Mouse (Mus musculus) intestine, postnatal 0 days (tissue): ENCODE data around the gene Gapdh. TPM values are rescaled to one million over a fixed set of nuclear protein-coding genes. Genes with fewer than 3 reads are reported as not detected.

Experiments used
- ATAC-seq: fragments of 200-750 bp; cut with Nextera tagmentation; 2 replicates; pipeline ENCODE4 v1.8.0; 2017; ENCODE audit warnings: mild to moderate bottlenecking, moderate TSS enrichment, moderate library complexity
- H3K27ac ChIP-seq: fragments of 300-500 bp; sonication (generic); 2 replicates; pipeline ENCODE4 v1.5.1; 2014; ENCODE audit warnings: mild to moderate bottlenecking, low read depth, low read length, moderate library complexity
- H3K27me3 ChIP-seq: fragments of 300-500 bp; sonication (generic); replicated peaks from 2 replicates; pipeline ENCODE4 v1.6.1; 2014; ENCODE audit warnings: low read length, mixed read lengths; ENCODE audit not compliant: control insufficient read depth, insufficient read depth
- H3K36me3 ChIP-seq: fragments of 300-500 bp; sonication (generic); 2 replicates; pipeline ENCODE4 v1.6.1; 2014; ENCODE audit warnings: mild to moderate bottlenecking, moderate library complexity; ENCODE audit not compliant: control insufficient read depth, insufficient read depth
- H3K4me1 ChIP-seq: fragments of 300-500 bp; sonication (generic); replicated peaks from 2 replicates; pipeline ENCODE4 v1.6.1; 2014; ENCODE audit warnings: antibody characterized with exemption, low read length, mixed read lengths; ENCODE audit not compliant: control insufficient read depth, insufficient read depth
- H3K4me2 ChIP-seq: fragments of 300-500 bp; sonication (generic); replicated peaks from 2 replicates; pipeline ENCODE4 v1.6.1; 2014; ENCODE audit warnings: low read depth, mild to moderate bottlenecking, moderate library complexity
- H3K4me3 ChIP-seq: fragments of 300-500 bp; sonication (generic); 2 replicates; pipeline ENCODE4 v1.5.1; 2014; ENCODE audit warnings: low read depth, low read length
- H3K9ac ChIP-seq: fragments of 300-500 bp; sonication (generic); 2 replicates; pipeline ENCODE4 v1.6.1; 2014; ENCODE audit warnings: mild to moderate bottlenecking, low read depth, low read length
- H3K9me3 ChIP-seq: fragments of 300-500 bp; sonication (generic); 2 replicates; pipeline ENCODE4 v1.6.1; 2016; ENCODE audit warnings: mixed run types; ENCODE audit not compliant: control insufficient read depth
- CTCF ChIP-seq: sonication (generic); IDR thresholded peaks from 2 replicates; pipeline ENCODE4 v1.5.1; 2016; ENCODE audit warnings: low read depth, mild to moderate bottlenecking, control low read depth, antibody characterized with exemption, moderate library complexity
- WGBS: fragments of 180-500 bp; shearing (Covaris S2); extraction: QIAGEN DNeasy Blood & Tissue Kit; methylation state at CpG from one replicate; pipeline ENCODE4 v1.1.7; 2014; 5-methylcytosine and 5-hydroxymethylcytosine counted together
- polyA plus RNA-seq: library from polyadenylated mRNA; unstranded; fragments of >200 nt; fragmentation: Nextera tagmentation; extraction: Ambion mirVana; gene quantifications from 2 replicates; pipeline ENCODE4 v1.2.1, GENCODE M21; 2015

The Gapdh gene
- polyA plus RNA-seq, 1 experiment from 2014 or later: 1,629 TPM

GRCm38 (mm10) chr6:125197166-125197565 is 30.9 kb upstream of the Gapdh start:
- no peak overlapping the region for H3K9ac ChIP-seq
- ATAC-seq: no peak
- no peak for TF ChIP-seq CTCF
- H3K4me3 ChIP-seq: no peak overlapping the region
- H3K9me3 ChIP-seq: no peaks in the 10 kb centered on the region
- H3K27me3 ChIP-seq: no peaks in the 10 kb centered on the region
- no peak overlapping the region for H3K27ac ChIP-seq
- H3K4me2 ChIP-seq: no peak overlapping the region
- H3K4me1 ChIP-seq: no peaks in the 10 kb centered on the region
- peaks cover 5% of the 10 kb centered on the region; the same call in 1 of the 2 replicates for H3K36me3 ChIP-seq
- 81% methylated on average over 5 of the region's 5 CpGs for WGBS

GRCm38 (mm10) chr6:125196301-125196700 is 30.0 kb upstream of the Gapdh start:
- Histone ChIP-seq H3K9ac (no peak overlapping the region), H3K36me3 (peaks cover 5% of the 10 kb centered on the region; the same call in 1 of the 2 replicates), H3K9me3 (no peaks in the 10 kb centered on the region), H3K27me3 (no peaks in the 10 kb centered on the region), H3K4me2 (no peak overlapping the region), H3K27ac (no peak overlapping the region), H3K4me3 (no peak overlapping the region), H3K4me1 (no peaks in the 10 kb centered on the region)
- 78% methylated on average over 3 of the region's 3 CpGs for WGBS
- ATAC-seq: no peak
- TF ChIP-seq CTCF: no peak

- no peak for ATAC-seq
- no peak overlapping the region for H3K9ac ChIP-seq
- no peak overlapping the region for H3K4me3 ChIP-seq
- no peaks in the 10 kb centered on the region for H3K4me1 ChIP-seq
- no peak overlapping the region for H3K27ac ChIP-seq
- H3K27me3 ChIP-seq: no peaks in the 10 kb centered on the region
- TF ChIP-seq CTCF: no peak
- WGBS: 38% methylated on average over 1 of the region's 1 CpGs
- H3K4me2 ChIP-seq: no peak overlapping the region
- H3K36me3 ChIP-seq: peaks cover 5% of the 10 kb centered on the region; the same call in 1 of the 2 replicates
- H3K9me3 ChIP-seq: no peaks in the 10 kb centered on the region
Measured at GRCm38 (mm10) chr6:125195541-125196075, 29.3 kb upstream of the Gapdh start.

- Histone ChIP-seq H3K4me1 (no peaks in the 10 kb centered on the region), H3K4me3 (no peak overlapping the region), H3K36me3 (peaks cover 12% of the 10 kb centered on the region), H3K9me3 (no peaks in the 10 kb centered on the region), H3K9ac (no peak overlapping the region), H3K27me3 (no peaks in the 10 kb centered on the region), H3K27ac (no peak overlapping the region; the same call in 1 of the 2 replicates), H3K4me2 (no peak overlapping the region)
- no peak for ATAC-seq
- 34% methylated on average over 7 of the region's 7 CpGs for WGBS
- no peak for TF ChIP-seq CTCF
Measured at GRCm38 (mm10) chr6:125193390-125193789, 27.1 kb upstream of the Gapdh start.

GRCm38 (mm10) chr6:125192841-125193240 is 26.6 kb upstream of the Gapdh start:
- Histone ChIP-seq H3K27me3 (no peaks in the 10 kb centered on the region), H3K4me3 (peak overlapping the region; percentile 71), H3K4me1 (no peaks in the 10 kb centered on the region), H3K27ac (peak overlapping the region; percentile 95), H3K36me3 (peaks cover 18% of the 10 kb centered on the region), H3K9ac (peak overlapping the region; percentile 81), H3K9me3 (no peaks in the 10 kb centered on the region), H3K4me2 (peak overlapping the region; percentile 73)
- ATAC-seq: no peak
- no peak for TF ChIP-seq CTCF
- 29% methylated on average over 5 of the region's 5 CpGs for WGBS

- H3K4me1 ChIP-seq: no peaks in the 10 kb centered on the region
- H3K36me3 ChIP-seq: peaks cover 23% of the 10 kb centered on the region
- under 1% methylated on average over 34 of the region's 34 CpGs for WGBS
- H3K4me2 ChIP-seq: peak overlapping the region; percentile 73
- H3K27me3 ChIP-seq: no peaks in the 10 kb centered on the region
- H3K27ac ChIP-seq: peak overlapping the region; percentile 95
- no peaks in the 10 kb centered on the region for H3K9me3 ChIP-seq
- peak overlapping the region; percentile 71 for H3K4me3 ChIP-seq
- ATAC-seq: peak; percentile 95
- no peak for TF ChIP-seq CTCF
- peak overlapping the region; percentile 81 for H3K9ac ChIP-seq
Measured at GRCm38 (mm10) chr6:125192016-125192714, 25.9 kb upstream of the Gapdh start.
